Mouse (Mus musculus) embryonic facial prominence, embryonic 13.5 days (tissue): ENCODE data around the gene Chst15. TPM values are rescaled to one million over a fixed set of nuclear protein-coding genes. Genes with fewer than 3 reads are reported as not detected.

Experiments
- ATAC-seq: fragments of 200-750 bp; cut with Nextera tagmentation; 2 replicates; pipeline ENCODE4 v1.8.0; 2017; ENCODE audit warnings: low read depth; ENCODE audit not compliant: insufficient number of reproducible peaks, insufficient read depth, low FRiP score, low TSS enrichment
- H3K27ac ChIP-seq: fragments of 300-500 bp; sonication (generic); 2 replicates; pipeline ENCODE4 v1.5.1; 2015; ENCODE audit warnings: moderate library complexity, mild to moderate bottlenecking, inconsistent platforms
- H3K27me3 ChIP-seq: fragments of 300-500 bp; sonication (generic); 2 replicates; pipeline ENCODE4 v1.6.1; 2015; ENCODE audit warnings: mild to moderate bottlenecking, inconsistent platforms
- H3K36me3 ChIP-seq: fragments of 300-500 bp; sonication (generic); 2 replicates; pipeline ENCODE4 v1.6.1; 2015; ENCODE audit warnings: mild to moderate bottlenecking, inconsistent platforms
- H3K4me1 ChIP-seq: fragments of 300-500 bp; sonication (generic); 2 replicates; pipeline ENCODE4 v1.6.1; 2015; ENCODE audit warnings: inconsistent platforms
- H3K4me2 ChIP-seq: fragments of 300-500 bp; sonication (generic); 2 replicates; pipeline ENCODE4 v1.6.1; 2015; ENCODE audit warnings: moderate library complexity, mild to moderate bottlenecking, inconsistent platforms
- H3K4me3 ChIP-seq: fragments of 300-500 bp; sonication (generic); 2 replicates; pipeline ENCODE4 v1.5.1; 2015; ENCODE audit warnings: mild to moderate bottlenecking, inconsistent platforms
- H3K9ac ChIP-seq: fragments of 300-500 bp; sonication (generic); 2 replicates; pipeline ENCODE4 v1.6.1; 2015; ENCODE audit warnings: mild to moderate bottlenecking, inconsistent platforms
- H3K9me3 ChIP-seq: fragments of 300-500 bp; sonication (generic); 2 replicates; pipeline ENCODE4 v1.6.1; 2016; ENCODE audit warnings: inconsistent platforms
- WGBS: fragments of 180-500 bp; shearing (Covaris S2); methylation state at CpG from one replicate; pipeline ENCODE4 v1.1.7; 2015; ENCODE audit warnings: mixed read lengths; 5-methylcytosine and 5-hydroxymethylcytosine counted together
- polyA plus RNA-seq: library from polyadenylated mRNA; unstranded; fragments of >200 nt; fragmentation: Nextera tagmentation; extraction: Ambion mirVana; gene quantifications from 2 replicates; pipeline ENCODE4 v1.2.1, GENCODE M21; 2015

Gene Chst15
- polyA plus RNA-seq, 1 experiment from 2014 or later: 30.2 TPM

DNA sequence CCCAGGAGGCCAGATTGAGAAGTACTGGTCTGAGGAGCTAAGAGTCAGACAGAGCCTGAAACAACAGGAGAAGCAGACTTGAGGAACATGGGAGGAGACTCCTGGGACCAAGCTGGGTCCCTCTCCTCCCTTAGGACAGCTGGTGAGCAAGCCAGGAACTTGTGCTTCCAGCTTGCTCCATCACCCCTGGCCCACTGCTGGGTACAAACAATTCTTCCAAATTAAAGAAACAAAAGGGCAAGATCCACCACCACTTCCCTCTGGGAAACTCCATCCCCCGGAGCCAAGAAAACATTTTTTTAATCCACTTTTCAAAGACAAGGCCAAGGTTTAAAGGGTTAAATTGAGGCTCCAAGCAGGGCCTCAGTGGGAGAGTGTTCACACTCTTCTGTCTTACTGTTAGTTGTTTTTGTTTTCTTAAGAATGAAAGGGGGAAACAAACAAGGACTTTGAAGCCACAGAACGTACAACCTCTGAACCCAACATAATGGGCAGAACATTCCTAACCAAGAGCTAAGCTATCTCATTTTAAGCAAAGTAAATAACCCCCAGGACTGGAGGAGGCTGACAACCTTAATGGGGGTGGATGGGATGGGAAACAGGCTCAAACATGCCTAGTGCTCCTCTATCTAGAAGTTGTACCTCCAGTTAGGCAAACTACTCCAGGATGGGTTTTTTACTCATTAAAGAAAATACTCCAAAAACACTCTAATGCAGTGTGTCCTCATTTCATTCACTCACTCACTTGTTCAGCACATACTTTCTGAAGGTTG lies 43.1 kb downstream of the Chst15 start:
- Histone ChIP-seq H3K27ac (no peak overlapping the region; the same call in 1 of the 2 replicates), H3K36me3 (peaks cover 28% of the 10 kb centered on the region), H3K4me2 (no peak overlapping the region), H3K4me3 (no peak overlapping the region), H3K4me1 (peaks cover 20% of the 10 kb centered on the region), H3K9me3 (no peaks in the 10 kb centered on the region), H3K9ac (no peak overlapping the region), H3K27me3 (no peaks in the 10 kb centered on the region)
- WGBS: 58% methylated on average over 2 of the region's 2 CpGs
- no peak for ATAC-seq

DNA sequence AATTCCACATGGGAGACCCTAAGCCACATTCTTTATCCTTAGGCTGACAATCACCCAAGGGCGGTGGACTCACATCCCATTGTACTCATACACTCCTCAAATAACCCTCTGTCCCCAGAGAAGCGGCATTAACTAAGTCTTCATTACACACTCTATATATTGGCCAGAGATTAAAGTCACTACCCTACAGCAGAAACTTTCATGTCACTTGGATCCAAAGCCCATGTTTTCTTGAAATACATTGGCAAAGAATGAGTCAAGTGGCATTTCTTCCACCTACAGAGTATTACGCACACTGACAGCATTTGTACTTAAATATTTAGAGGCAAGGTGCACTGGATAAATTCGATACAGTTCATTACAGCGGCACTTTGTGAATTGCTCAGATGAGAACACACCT lies 44.0 kb downstream of the Chst15 start:
- H3K9ac ChIP-seq: no peak overlapping the region
- peaks cover 15% of the 10 kb centered on the region for H3K4me1 ChIP-seq
- H3K4me2 ChIP-seq: no peak overlapping the region
- no peaks in the 10 kb centered on the region for H3K9me3 ChIP-seq
- H3K36me3 ChIP-seq: peaks cover 37% of the 10 kb centered on the region
- no peak overlapping the region for H3K4me3 ChIP-seq
- WGBS: 92% methylated on average over 5 of the region's 5 CpGs
- H3K27ac ChIP-seq: no peak overlapping the region
- H3K27me3 ChIP-seq: no peaks in the 10 kb centered on the region
- ATAC-seq: no peak

DNA sequence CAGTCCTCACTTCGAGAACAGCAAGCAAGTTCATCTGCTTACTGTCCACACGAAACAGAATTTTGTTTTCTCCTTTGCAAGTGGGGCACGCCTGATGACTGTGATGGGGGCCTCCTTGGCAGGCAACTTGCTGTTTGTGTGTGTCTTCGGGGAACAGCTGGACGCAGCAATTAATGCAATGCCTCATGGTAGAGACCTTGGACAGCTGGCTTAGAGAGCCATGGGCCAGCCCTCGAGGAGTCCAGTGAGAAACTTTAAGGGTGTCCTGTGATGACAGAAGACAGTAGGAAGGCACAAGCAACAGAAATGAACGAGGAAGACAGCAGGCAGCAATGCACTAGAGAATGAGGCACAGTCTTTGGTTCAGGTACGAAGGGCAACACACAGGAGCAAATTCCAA lies 46.7 kb downstream of the Chst15 start:
- peaks cover 63% of the 10 kb centered on the region for H3K36me3 ChIP-seq
- no peak overlapping the region for H3K4me3 ChIP-seq
- H3K9me3 ChIP-seq: no peaks in the 10 kb centered on the region
- H3K27ac ChIP-seq: no peak overlapping the region
- H3K4me2 ChIP-seq: no peak overlapping the region
- no peak for ATAC-seq
- 90% methylated on average over 8 of the region's 8 CpGs for WGBS
- no peaks in the 10 kb centered on the region for H3K27me3 ChIP-seq
- no peak overlapping the region for H3K9ac ChIP-seq
- H3K4me1 ChIP-seq: 0 out of 2 replicates have a peak, but pooled peaks cover under 1% of the 10 kb centered on the region

DNA sequence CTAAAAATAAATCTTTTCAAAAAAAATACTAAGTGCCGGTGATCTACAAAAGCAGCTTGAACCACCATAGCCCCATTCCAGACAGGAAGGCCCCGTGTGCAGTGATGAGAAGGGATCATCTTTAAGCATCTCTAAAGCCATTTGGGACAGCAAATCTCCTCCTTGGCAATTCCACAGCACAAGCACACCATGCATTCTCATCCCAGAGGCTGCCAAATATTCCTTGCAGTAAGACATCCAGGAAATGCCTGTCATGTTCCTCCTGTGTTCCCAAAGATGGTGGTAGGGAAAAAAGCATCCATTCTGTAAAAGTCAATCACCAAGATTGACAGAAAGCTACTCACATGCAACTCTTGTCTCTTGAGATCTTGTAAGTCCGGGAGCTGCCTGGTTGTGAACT lies 47.4 kb downstream of the Chst15 start:
- Histone ChIP-seq H3K9ac (no peak overlapping the region), H3K4me2 (no peak overlapping the region), H3K4me3 (no peak overlapping the region), H3K27me3 (no peaks in the 10 kb centered on the region), H3K27ac (no peak overlapping the region), H3K9me3 (no peaks in the 10 kb centered on the region), H3K4me1 (peaks cover under 1% of the 10 kb centered on the region; the same call in 1 of the 2 replicates), H3K36me3 (peaks cover 62% of the 10 kb centered on the region)
- 84% methylated on average over 3 of the region's 3 CpGs for WGBS
- ATAC-seq: no peak

DNA sequence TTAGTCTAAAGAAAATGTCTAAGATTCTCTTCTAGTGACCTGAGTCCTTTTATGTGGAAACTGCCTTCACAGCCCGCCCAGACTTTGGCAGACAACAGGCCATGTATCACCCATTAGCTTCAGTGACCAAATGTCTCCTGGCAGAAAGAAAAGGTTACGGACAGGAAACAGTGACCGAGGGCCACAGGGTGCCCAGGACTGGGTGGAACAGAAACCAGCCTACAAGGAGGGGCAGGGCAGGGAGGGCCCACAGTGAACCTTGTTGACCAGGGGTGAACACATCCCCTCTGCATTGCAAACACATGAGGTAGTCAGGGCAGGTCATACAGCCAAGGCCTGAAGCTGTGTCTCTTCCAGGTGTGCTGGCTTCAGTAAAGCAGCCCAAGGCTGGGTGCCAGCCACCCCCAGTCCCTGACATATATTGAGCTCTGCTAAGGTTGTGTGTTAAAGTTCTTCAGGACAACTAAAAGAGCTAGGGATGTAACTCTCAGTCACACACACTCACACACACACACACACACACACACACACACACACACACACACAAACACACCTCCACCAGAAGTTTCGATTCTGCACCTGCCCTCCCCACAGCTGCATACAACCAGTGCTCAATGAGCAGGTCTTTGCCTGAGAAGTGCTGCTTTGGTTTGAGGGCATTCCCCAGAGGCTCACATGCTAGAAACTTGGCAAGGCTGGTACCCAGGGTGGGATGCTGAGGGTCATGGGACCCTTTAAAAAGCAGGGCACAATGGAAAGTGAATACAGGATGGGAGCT lies 49.1 kb downstream of the Chst15 start:
- H3K4me1 ChIP-seq: peaks cover 8% of the 10 kb centered on the region; the same call in 1 of the 2 replicates
- no peak for ATAC-seq
- H3K27me3 ChIP-seq: no peaks in the 10 kb centered on the region
- 87% methylated on average over 4 of the region's 4 CpGs for WGBS
- no peak overlapping the region for H3K27ac ChIP-seq
- H3K4me2 ChIP-seq: no peak overlapping the region
- H3K4me3 ChIP-seq: no peak overlapping the region
- no peak overlapping the region for H3K9ac ChIP-seq
- no peaks in the 10 kb centered on the region for H3K9me3 ChIP-seq
- peaks cover 60% of the 10 kb centered on the region for H3K36me3 ChIP-seq

DNA sequence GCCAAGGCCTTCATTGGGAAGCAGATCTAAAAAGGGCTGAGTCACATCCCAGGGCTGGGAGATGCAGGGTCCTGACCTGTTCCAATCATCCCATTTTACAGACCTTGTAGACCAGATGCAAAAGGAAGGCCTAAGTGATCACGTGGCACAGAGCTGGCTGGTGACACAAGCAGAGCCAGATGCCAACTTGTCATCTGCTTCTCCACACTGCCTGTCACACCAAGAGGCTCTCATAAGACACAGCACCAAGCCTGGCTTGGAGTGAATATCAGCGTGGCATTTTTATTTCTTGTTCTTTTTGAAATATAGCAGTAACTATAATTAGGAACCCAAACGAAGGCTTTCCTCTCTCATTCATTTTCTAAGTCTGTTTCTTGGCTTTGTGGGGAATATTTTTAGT lies 52.3 kb downstream of the Chst15 start:
- ATAC-seq: no peak
- H3K9ac ChIP-seq: no peak overlapping the region
- WGBS: 72% methylated on average over 3 of the region's 3 CpGs
- H3K27ac ChIP-seq: no peak overlapping the region
- no peaks in the 10 kb centered on the region for H3K27me3 ChIP-seq
- H3K4me1 ChIP-seq: peaks cover 11% of the 10 kb centered on the region
- no peaks in the 10 kb centered on the region for H3K9me3 ChIP-seq
- H3K4me2 ChIP-seq: no peak overlapping the region
- H3K36me3 ChIP-seq: peaks cover 71% of the 10 kb centered on the region
- no peak overlapping the region for H3K4me3 ChIP-seq

DNA sequence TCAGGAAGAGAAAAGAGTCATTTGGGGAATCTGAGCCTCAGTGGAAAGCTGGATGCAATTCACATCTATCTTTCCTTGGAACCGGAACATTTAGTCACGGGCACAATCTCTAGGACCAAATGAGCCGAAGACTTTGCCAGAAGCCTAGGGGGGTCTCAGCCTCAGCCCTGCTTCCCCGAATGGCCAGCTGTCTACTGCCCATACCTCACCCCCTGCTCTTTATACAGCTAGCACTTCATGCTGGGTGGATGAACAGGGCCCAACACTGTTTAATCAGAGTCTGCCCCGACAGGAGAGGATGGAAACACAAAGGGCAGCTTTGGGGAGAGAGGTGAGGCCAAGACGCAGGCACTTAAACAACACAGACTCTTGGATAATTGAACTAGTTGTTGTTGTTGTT lies 53.8 kb downstream of the Chst15 start:
- ATAC-seq: no peak
- no peaks in the 10 kb centered on the region for H3K27me3 ChIP-seq
- no peak overlapping the region for H3K27ac ChIP-seq
- 43% methylated on average over 6 of the region's 6 CpGs for WGBS
- peak overlapping the region; percentile 16; the same call in 1 of the 2 replicates for H3K9ac ChIP-seq
- H3K4me3 ChIP-seq: no peak overlapping the region
- no peaks in the 10 kb centered on the region for H3K9me3 ChIP-seq
- H3K4me2 ChIP-seq: no peak overlapping the region
- peaks cover 57% of the 10 kb centered on the region for H3K36me3 ChIP-seq
- peaks cover 11% of the 10 kb centered on the region for H3K4me1 ChIP-seq

DNA sequence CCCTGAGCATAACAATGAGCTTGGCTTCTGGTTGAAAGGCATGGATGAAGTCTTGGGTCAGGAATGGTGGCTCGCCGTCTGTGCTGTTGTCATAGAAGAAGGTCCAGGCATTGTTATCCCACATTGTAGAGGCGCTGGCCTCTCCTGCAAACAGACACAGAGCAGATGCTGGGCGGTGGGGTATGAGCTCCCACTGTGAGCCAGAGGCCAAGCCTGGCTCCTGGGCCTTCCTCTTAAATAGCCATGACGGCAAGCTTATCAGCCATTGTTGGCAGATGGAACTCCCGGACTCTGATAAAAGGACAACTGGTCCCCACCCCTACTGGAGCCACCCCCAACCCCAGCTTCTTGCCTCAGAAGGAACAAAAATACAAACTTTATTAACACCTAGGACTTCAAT lies 54.3 kb downstream of the Chst15 start:
- H3K9me3 ChIP-seq: no peaks in the 10 kb centered on the region
- H3K27me3 ChIP-seq: no peaks in the 10 kb centered on the region
- H3K27ac ChIP-seq: 0 out of 2 replicates have a peak overlapping the region, but pooled peaks have one; percentile 7
- 43% methylated on average over 6 of the region's 6 CpGs for WGBS
- no peak overlapping the region for H3K4me2 ChIP-seq
- H3K9ac ChIP-seq: peak overlapping the region; percentile 16; the same call in 1 of the 2 replicates
- H3K36me3 ChIP-seq: peaks cover 57% of the 10 kb centered on the region
- ATAC-seq: no peak
- peaks cover 11% of the 10 kb centered on the region for H3K4me1 ChIP-seq
- H3K4me3 ChIP-seq: no peak overlapping the region

DNA sequence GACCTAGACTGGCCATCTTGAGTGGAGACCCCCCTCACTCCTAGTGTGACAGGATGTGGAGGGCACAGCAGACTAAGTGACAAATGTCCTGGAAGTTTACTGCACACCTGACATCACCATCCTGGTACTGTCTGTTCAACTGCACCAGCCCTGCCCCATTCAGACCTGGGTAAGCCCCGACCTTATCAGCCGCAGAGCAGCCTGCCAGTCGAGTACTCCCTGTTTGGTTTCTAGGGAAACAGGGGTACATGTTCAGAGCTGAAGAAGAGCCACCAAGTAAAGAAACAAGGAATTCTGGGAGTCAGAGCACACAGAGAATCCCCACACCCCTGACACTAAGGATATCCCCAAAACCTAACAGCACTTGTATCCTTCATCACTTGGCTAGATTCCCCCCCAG lies 55.1 kb downstream of the Chst15 start:
- peaks cover 51% of the 10 kb centered on the region for H3K36me3 ChIP-seq
- H3K27ac ChIP-seq: no peak overlapping the region
- H3K4me1 ChIP-seq: peaks cover 11% of the 10 kb centered on the region
- H3K27me3 ChIP-seq: no peaks in the 10 kb centered on the region
- H3K9me3 ChIP-seq: no peaks in the 10 kb centered on the region
- H3K4me3 ChIP-seq: no peak overlapping the region
- no peak for ATAC-seq
- no peak overlapping the region for H3K9ac ChIP-seq
- WGBS: 68% methylated on average over 3 of the region's 3 CpGs
- no peak overlapping the region for H3K4me2 ChIP-seq

DNA sequence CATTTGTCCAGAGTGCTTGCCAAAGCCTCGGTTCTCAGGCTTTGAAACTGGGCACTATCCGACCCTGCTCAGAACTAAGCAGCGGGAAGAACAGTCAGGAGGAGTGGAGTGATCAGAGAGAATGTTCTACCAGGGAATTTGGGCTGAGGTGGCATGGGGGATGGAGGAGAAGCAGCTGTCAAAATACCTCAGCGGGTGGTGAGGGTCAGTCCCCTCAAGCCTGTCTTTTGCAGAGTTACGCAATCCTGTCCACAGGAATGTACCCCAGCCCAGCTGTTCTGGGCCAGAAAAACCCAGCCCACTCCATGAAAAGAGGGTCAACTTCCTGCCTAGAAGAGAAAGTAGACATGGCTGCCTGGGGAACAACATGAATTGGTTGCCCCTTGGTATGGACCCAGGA lies 56.4 kb downstream of the Chst15 start:
- 76% methylated on average over 5 of the region's 5 CpGs for WGBS
- Histone ChIP-seq H3K27ac (no peak overlapping the region), H3K36me3 (peaks cover 49% of the 10 kb centered on the region), H3K9me3 (no peaks in the 10 kb centered on the region), H3K4me1 (peaks cover 11% of the 10 kb centered on the region), H3K9ac (no peak overlapping the region), H3K4me2 (no peak overlapping the region), H3K4me3 (no peak overlapping the region), H3K27me3 (no peaks in the 10 kb centered on the region)
- no peak for ATAC-seq

DNA sequence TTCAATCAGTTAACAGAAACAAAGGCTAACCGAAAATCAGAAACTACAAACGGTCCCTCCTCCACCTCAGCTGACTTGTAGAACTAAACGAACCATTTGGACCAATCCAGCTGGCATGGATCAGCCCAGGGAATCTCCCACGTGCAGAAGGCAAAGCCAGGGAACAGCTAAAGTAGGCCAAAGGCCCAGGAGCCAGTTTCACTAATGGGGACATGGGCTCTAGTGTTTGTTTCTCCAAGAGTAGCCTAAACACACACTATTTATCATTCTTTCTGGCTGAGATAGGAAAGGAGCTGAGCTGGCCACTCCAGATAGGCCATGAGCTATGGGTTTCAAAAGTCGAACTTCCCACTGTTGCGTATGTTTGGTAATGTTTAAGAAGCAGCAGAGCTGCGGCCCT lies 58.2 kb downstream of the Chst15 start:
- 44% methylated on average over 7 of the region's 7 CpGs for WGBS
- no peaks in the 10 kb centered on the region for H3K9me3 ChIP-seq
- H3K9ac ChIP-seq: no peak overlapping the region
- H3K4me2 ChIP-seq: no peak overlapping the region
- H3K27ac ChIP-seq: no peak overlapping the region
- peaks cover 7% of the 10 kb centered on the region for H3K4me1 ChIP-seq
- H3K36me3 ChIP-seq: peaks cover 44% of the 10 kb centered on the region
- H3K27me3 ChIP-seq: no peaks in the 10 kb centered on the region
- ATAC-seq: no peak
- no peak overlapping the region for H3K4me3 ChIP-seq

DNA sequence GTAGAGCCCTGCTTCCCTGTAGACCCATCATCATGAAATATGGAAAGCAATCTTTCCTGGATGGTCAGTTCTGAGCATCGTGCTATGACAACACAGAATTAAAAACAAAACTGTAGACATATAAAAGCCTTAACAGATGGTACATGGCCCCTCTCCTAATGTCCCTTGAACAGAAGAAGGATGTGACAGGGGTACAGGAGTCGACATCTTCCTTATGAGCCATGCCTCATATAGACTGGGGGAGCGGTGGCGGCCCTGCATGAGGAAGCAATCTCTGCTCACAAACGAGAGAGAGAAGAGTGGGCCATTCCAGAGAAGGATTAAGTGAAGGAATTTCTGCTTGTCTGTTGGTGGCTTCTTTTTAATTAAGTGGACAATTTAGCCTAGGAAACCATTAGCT lies 58.8 kb downstream of the Chst15 start:
- Histone ChIP-seq H3K4me3 (no peak overlapping the region), H3K9me3 (no peaks in the 10 kb centered on the region), H3K9ac (no peak overlapping the region), H3K4me1 (peaks cover 5% of the 10 kb centered on the region), H3K27me3 (no peaks in the 10 kb centered on the region), H3K27ac (no peak overlapping the region), H3K4me2 (no peak overlapping the region), H3K36me3 (peaks cover 41% of the 10 kb centered on the region)
- no peak for ATAC-seq
- 68% methylated on average over 5 of the region's 5 CpGs for WGBS
